Mouse (Mus musculus): ENCODE measurements around the gene Lmo1. TPM values are rescaled to one million over a fixed set of nuclear protein-coding genes. Genes with fewer than 3 reads are reported as not detected.
"Not testable (repeated sequence)": the region's sequence is repeated elsewhere in the genome, so short reads cannot be mapped to it uniquely, and the experiment has no call there.

The Lmo1 gene
- polyA plus RNA-seq, 1 experiment from 2014 or later, result 1.1 TPM

- peak; percentile 58 for ATAC-seq (ENCODE audit: low read depth)
- no peak overlapping the region for H3K9ac ChIP-seq (ENCODE audit: low read depth, low read length)
- H3K9me3 ChIP-seq (replicated peaks; ENCODE audit: control insufficient read depth, low read length), result no peaks in the 10 kb centered on the region
- no peaks in the 10 kb centered on the region for H3K36me3 ChIP-seq (ENCODE audit: control insufficient read depth, insufficient read depth)
- no peak overlapping the region for H3K27ac ChIP-seq (ENCODE audit: low read length)
- H3K4me1 ChIP-seq (ENCODE audit: control insufficient read depth, low read depth, low read length), result no peaks in the 10 kb centered on the region; the same call in none of the 2 replicates
- no peaks in the 10 kb centered on the region for H3K27me3 ChIP-seq (ENCODE audit: control insufficient read depth, insufficient read depth, low read depth, low read length)
- no peak overlapping the region for H3K4me2 ChIP-seq (ENCODE audit: low read depth, low read length)
- 2% methylated on average over 3 of the region's 3 CpGs for WGBS (ENCODE audit: insufficient replicate concordance)
- no peak overlapping the region for H3K4me3 ChIP-seq (ENCODE audit: low read depth, low read length)
Measured at GRCm38 (mm10) chr7:109139405-109139804, 35.6 kb downstream of the Lmo1 start.

- H3K27me3 ChIP-seq (ENCODE audit: control insufficient read depth, insufficient read depth, low read depth, low read length), result no peaks in the 10 kb centered on the region
- H3K9me3 ChIP-seq (replicated peaks; ENCODE audit: control insufficient read depth, low read length), result no peaks in the 10 kb centered on the region
- no peaks in the 10 kb centered on the region for H3K36me3 ChIP-seq (ENCODE audit: control insufficient read depth, insufficient read depth)
- no peak overlapping the region for H3K4me2 ChIP-seq (ENCODE audit: low read depth, low read length)
- H3K9ac ChIP-seq (ENCODE audit: low read depth, low read length), result no peak overlapping the region
- no peak overlapping the region for H3K27ac ChIP-seq (ENCODE audit: low read length)
- 77% methylated on average over 8 of the region's 8 CpGs for WGBS (ENCODE audit: insufficient replicate concordance)
- H3K4me1 ChIP-seq (ENCODE audit: control insufficient read depth, low read depth, low read length), result no peaks in the 10 kb centered on the region; the same call in none of the 2 replicates
- ATAC-seq (ENCODE audit: low read depth), result no peak
- no peak overlapping the region for H3K4me3 ChIP-seq (ENCODE audit: low read depth, low read length)
Measured at GRCm38 (mm10) chr7:109137441-109137840, 37.6 kb downstream of the Lmo1 start.

GRCm38 (mm10) chr7:109131565-109131964, 43.4 kb downstream of the Lmo1 start:
- no peaks in the 10 kb centered on the region for H3K27me3 ChIP-seq (ENCODE audit: control insufficient read depth, insufficient read depth, low read depth, low read length)
- H3K36me3 ChIP-seq (ENCODE audit: control insufficient read depth, insufficient read depth), result no peaks in the 10 kb centered on the region
- 19% methylated on average over 2 of the region's 2 CpGs for WGBS (ENCODE audit: insufficient replicate concordance)
- H3K4me2 ChIP-seq (ENCODE audit: low read depth, low read length), result no peak overlapping the region
- ATAC-seq (ENCODE audit: low read depth), result no peak
- no peaks in the 10 kb centered on the region for H3K9me3 ChIP-seq (replicated peaks; ENCODE audit: control insufficient read depth, low read length)
- H3K4me1 ChIP-seq (ENCODE audit: control insufficient read depth, low read depth, low read length), result no peaks in the 10 kb centered on the region; the same call in 1 of the 2 replicates
- H3K9ac ChIP-seq (ENCODE audit: low read depth, low read length), result no peak overlapping the region
- H3K27ac ChIP-seq (ENCODE audit: low read length), result no peak overlapping the region
- no peak overlapping the region for H3K4me3 ChIP-seq (ENCODE audit: low read depth, low read length)

- no peak for ATAC-seq (ENCODE audit: low read depth)
- 57% methylated on average over 5 of the region's 5 CpGs for WGBS (ENCODE audit: insufficient replicate concordance)
- no peak overlapping the region for H3K27ac ChIP-seq (ENCODE audit: low read length)
Measured at GRCm38 (mm10) chr7:109129946-109130686, 44.9 kb downstream of the Lmo1 start.

GRCm38 (mm10) chr7:109129442-109129841, 45.6 kb downstream of the Lmo1 start:
- ATAC-seq (ENCODE audit: low read depth), result no peak
- Histone ChIP-seq H3K4me1 (ENCODE audit: control insufficient read depth, low read depth, low read length) (no peaks in the 10 kb centered on the region), H3K9me3 (replicated peaks; ENCODE audit: control insufficient read depth, low read length) (no peaks in the 10 kb centered on the region), H3K4me3 (ENCODE audit: low read depth, low read length) (no peak overlapping the region), H3K27me3 (ENCODE audit: control insufficient read depth, insufficient read depth, low read depth, low read length) (no peaks in the 10 kb centered on the region), H3K4me2 (ENCODE audit: low read depth, low read length) (no peak overlapping the region), H3K27ac (ENCODE audit: low read length) (no peak overlapping the region), H3K9ac (ENCODE audit: low read depth, low read length) (no peak overlapping the region), H3K36me3 (ENCODE audit: control insufficient read depth, insufficient read depth) (no peaks in the 10 kb centered on the region)

More at GRCm38 (mm10) chr7:109129946-109130686, 44.9 kb downstream of the Lmo1 start:
- H3K36me3 ChIP-seq (ENCODE audit: control insufficient read depth, insufficient read depth), result no peaks in the 10 kb centered on the region
- no peaks in the 10 kb centered on the region for H3K4me1 ChIP-seq (ENCODE audit: control insufficient read depth, low read depth, low read length)
- no peak overlapping the region for H3K4me2 ChIP-seq (ENCODE audit: low read depth, low read length)
- H3K27me3 ChIP-seq (ENCODE audit: control insufficient read depth, insufficient read depth, low read depth, low read length), result no peaks in the 10 kb centered on the region
- no peak overlapping the region for H3K4me3 ChIP-seq (ENCODE audit: low read depth, low read length)
- H3K9me3 ChIP-seq (replicated peaks; ENCODE audit: control insufficient read depth, low read length), result no peaks in the 10 kb centered on the region
- H3K9ac ChIP-seq (ENCODE audit: low read depth, low read length), result no peak overlapping the region

- 0 out of 2 replicates have a peak overlapping the region, but pooled peaks have one; percentile 24 for H3K4me2 ChIP-seq (ENCODE audit: low read depth, low read length)
- H3K27me3 ChIP-seq (ENCODE audit: control insufficient read depth, insufficient read depth, low read depth, low read length), result no peaks in the 10 kb centered on the region
- WGBS (ENCODE audit: insufficient replicate concordance), result 27% methylated on average over 4 of the region's 4 CpGs
- H3K9ac ChIP-seq (ENCODE audit: low read depth, low read length), result no peak overlapping the region
- peak overlapping the region; percentile 30; the same call in 1 of the 2 replicates for H3K27ac ChIP-seq (ENCODE audit: low read length)
- no peak overlapping the region for H3K4me3 ChIP-seq (ENCODE audit: low read depth, low read length)
- H3K4me1 ChIP-seq (ENCODE audit: control insufficient read depth, low read depth, low read length), result peaks cover 47% of the 10 kb centered on the region
- no peaks in the 10 kb centered on the region for H3K9me3 ChIP-seq (replicated peaks; ENCODE audit: control insufficient read depth, low read length)
- ATAC-seq (ENCODE audit: low read depth), result no peak
- H3K36me3 ChIP-seq (ENCODE audit: control insufficient read depth, insufficient read depth), result no peaks in the 10 kb centered on the region
Measured at GRCm38 (mm10) chr7:109115929-109116328, 59.1 kb downstream of the Lmo1 start.

GRCm38 (mm10) chr7:109115488-109115887, 59.5 kb downstream of the Lmo1 start:
- not testable (repeated sequence) for H3K4me3 ChIP-seq (ENCODE audit: low read depth, low read length); H3K9me3 ChIP-seq (replicated peaks; ENCODE audit: control insufficient read depth, low read length); H3K36me3 ChIP-seq (ENCODE audit: control insufficient read depth, insufficient read depth); H3K27ac ChIP-seq (ENCODE audit: low read length); H3K27me3 ChIP-seq (ENCODE audit: control insufficient read depth, insufficient read depth, low read depth, low read length); H3K9ac ChIP-seq (ENCODE audit: low read depth, low read length); ATAC-seq (ENCODE audit: low read depth)
- peaks cover 51% of the 10 kb centered on the region for H3K4me1 ChIP-seq (ENCODE audit: control insufficient read depth, low read depth, low read length)
- WGBS (ENCODE audit: insufficient replicate concordance), result no CpG with 5 or more reads among the region's 4 CpGs
- 0 out of 2 replicates have a peak overlapping the region, but pooled peaks have one; percentile 24 for H3K4me2 ChIP-seq (ENCODE audit: low read depth, low read length)

GRCm38 (mm10) chr7:109114950-109115349, 60.1 kb downstream of the Lmo1 start:
- peaks cover 56% of the 10 kb centered on the region for H3K4me1 ChIP-seq (ENCODE audit: control insufficient read depth, low read depth, low read length)
- H3K9ac ChIP-seq (ENCODE audit: low read depth, low read length), result no peak overlapping the region
- peak overlapping the region; percentile 65 for H3K27ac ChIP-seq (ENCODE audit: low read length)

GRCm38 (mm10) chr7:109111000-109111399, 64.0 kb downstream of the Lmo1 start:
- H3K27me3 ChIP-seq (ENCODE audit: control insufficient read depth, insufficient read depth, low read depth, low read length), result no peaks in the 10 kb centered on the region
- no peaks in the 10 kb centered on the region for H3K9me3 ChIP-seq (replicated peaks; ENCODE audit: control insufficient read depth, low read length)
- peak overlapping the region; percentile 40 for H3K9ac ChIP-seq (ENCODE audit: low read depth, low read length)
- H3K36me3 ChIP-seq (ENCODE audit: control insufficient read depth, insufficient read depth), result no peaks in the 10 kb centered on the region
- 15% methylated on average over 5 of the region's 5 CpGs for WGBS (ENCODE audit: insufficient replicate concordance)
- peak overlapping the region; percentile 84 for H3K27ac ChIP-seq (ENCODE audit: low read length)
- peak overlapping the region; percentile 6; the same call in 1 of the 2 replicates for H3K4me3 ChIP-seq (ENCODE audit: low read depth, low read length)
- H3K4me1 ChIP-seq (ENCODE audit: control insufficient read depth, low read depth, low read length), result peaks cover 54% of the 10 kb centered on the region
- ATAC-seq (ENCODE audit: low read depth), result peak; percentile 81
- H3K4me2 ChIP-seq (ENCODE audit: low read depth, low read length), result peak overlapping the region; percentile 48

More at GRCm38 (mm10) chr7:109114950-109115349, 60.1 kb downstream of the Lmo1 start:
- H3K9me3 ChIP-seq (replicated peaks; ENCODE audit: control insufficient read depth, low read length), result no peaks in the 10 kb centered on the region
- H3K4me2 ChIP-seq (ENCODE audit: low read depth, low read length), result peak overlapping the region; percentile 30
- ATAC-seq (ENCODE audit: low read depth), result peak; percentile 92
- 2% methylated on average over 10 of the region's 10 CpGs for WGBS (ENCODE audit: insufficient replicate concordance)
- H3K36me3 ChIP-seq (ENCODE audit: control insufficient read depth, insufficient read depth), result no peaks in the 10 kb centered on the region
- no peaks in the 10 kb centered on the region for H3K27me3 ChIP-seq (ENCODE audit: control insufficient read depth, insufficient read depth, low read depth, low read length)
- peak overlapping the region; percentile 0; the same call in 1 of the 2 replicates for H3K4me3 ChIP-seq (ENCODE audit: low read depth, low read length)
